8 mouse cellular contexts compared by ENCODE assay signal in genomic region chr1:191963948-191964772, GRCm38 (mm10). TPM values are rescaled to one million over a fixed set of nuclear protein-coding genes. Genes with fewer than 3 reads are reported as not detected.
A peak's percentile ranks its signal among the peaks of the same experiment; 100 is the strongest.
DNase-seq lines count a peak whose midpoint lies in the region; ATAC-seq lines count a peak whose summit lies in the region.

No protein-coding gene starts in this region.

- H3K36me3 ChIP-seq in hindbrain, embryonic 13.5 days, result no peaks in the 10 kb centered on the region

- no peak overlapping the region for H3K4me2 ChIP-seq in hindbrain, embryonic 13.5 days

- peak; percentile 59 for ATAC-seq in hindbrain, embryonic 13.5 days (ENCODE audit: low FRiP score)

- H3K27ac ChIP-seq in hindbrain, embryonic 13.5 days, result no peak overlapping the region

- no peaks in the 10 kb centered on the region for H3K27me3 ChIP-seq in hindbrain, embryonic 13.5 days

- 22% methylated on average over 8 of the region's 8 CpGs for WGBS in hindbrain, embryonic 13.5 days

- H3K4me1 ChIP-seq in hindbrain, embryonic 13.5 days (replicated peaks), result no peaks in the 10 kb centered on the region

- peak; percentile 82 for DNase-seq in Muller cell, postnatal 12 days (ENCODE audit: inconsistent ontology term)
- DNase-seq in cerebellum, adult 9-10 months, result peak; percentile 62
- peak; percentile 78 to 79 for DNase-seq in frontal cortex, postnatal 25 days (ENCODE audit: low spot score in 2 of 2)
- peak; percentile 72 to 80 for DNase-seq in layer of hippocampus, postnatal 14 days (ENCODE audit: low spot score in 2 of 2)
- DNase-seq in lung, postnatal 10 days, result peak; percentile 94
- peak; percentile 82 for DNase-seq in ovary, postnatal 36 days (ENCODE audit: low spot score)
- DNase-seq in thymus, postnatal 14 days, result peak; percentile 86

- no peak overlapping the region for H3K4me3 ChIP-seq in hindbrain, embryonic 13.5 days

- H3K9me3 ChIP-seq in hindbrain, embryonic 13.5 days, result no peaks in the 10 kb centered on the region

- no peak overlapping the region for H3K9ac ChIP-seq in hindbrain, embryonic 13.5 days

RNA-seq across cellular contexts. Expression of gene Rd3, which starts 13.0 kb away (rescaled TPM):
- polyA plus RNA-seq in hindbrain, embryonic 13.5 days (2015; fragmentation: Nextera tagmentation; extraction: Ambion mirVana), result 4.8 and 6.9 TPM in 2 replicates
- total RNA-seq in layer of hippocampus, postnatal 14 days (2021), result 1 to 10 TPM in 1 of 2 experiments, under 1 TPM in 1; 0.19 to 1.4 TPM

RNA-seq across cellular contexts. Expression of gene Slc30a1, which starts 57.6 kb away (rescaled TPM):
- 2.3 and 2.8 TPM in 2 replicates for polyA plus RNA-seq in hindbrain, embryonic 13.5 days (2015; fragmentation: Nextera tagmentation; extraction: Ambion mirVana)
- 10 to 100 TPM; 29.7 to 29.9 TPM for total RNA-seq in layer of hippocampus, postnatal 14 days (2021)
